Mouse (Mus musculus): Measurements from ENCODE around the gene Fam213b. TPM values are rescaled to one million over a fixed set of nuclear protein-coding genes. Genes with fewer than 3 reads are reported as not detected.

Gene Fam213b
- polyA plus RNA-seq, 1 experiment from 2014 or later = 39.8 TPM

DNA sequence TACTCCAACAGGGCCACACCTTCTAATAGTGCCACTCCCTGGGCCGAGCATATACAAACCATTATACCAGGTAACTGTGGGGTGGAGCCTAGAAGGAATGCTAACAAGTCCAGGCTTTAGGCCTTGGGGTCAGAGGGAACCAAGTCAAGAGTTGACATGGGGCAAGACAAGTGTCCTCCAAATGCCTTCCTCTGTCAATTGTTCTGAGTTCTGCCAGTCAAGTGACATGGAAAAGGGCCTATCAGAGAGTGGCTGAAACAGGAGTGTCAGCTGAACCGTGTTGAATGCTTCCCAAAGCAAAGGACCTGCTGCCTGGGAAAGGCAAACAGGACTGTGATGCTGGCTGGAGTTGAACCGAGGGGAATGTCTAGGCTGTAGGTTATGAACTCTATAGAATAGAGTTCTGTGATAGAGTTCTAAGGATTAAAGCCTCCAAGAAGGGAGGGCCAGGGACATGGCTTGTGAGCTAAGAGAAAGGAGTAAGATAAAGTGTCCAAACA lies 35.4 kb downstream of the Fam213b start:
- H3K9me3 ChIP-seq (ENCODE audit: control insufficient read depth, low read length) = no peaks in the 10 kb centered on the region
- no peak overlapping the region for H3K27ac ChIP-seq (ENCODE audit: low read depth)
- H3K27me3 ChIP-seq (replicated peaks; ENCODE audit: control insufficient read depth, insufficient read depth, low read length) = no peaks in the 10 kb centered on the region
- ATAC-seq (replicated peaks; ENCODE audit: low FRiP score, low TSS enrichment, low read depth) (no peak), DNase-seq (ENCODE audit: low spot score) (no peak)
- no peak overlapping the region for H3K4me3 ChIP-seq (ENCODE audit: low read depth, low read length)
- H3K4me2 ChIP-seq (ENCODE audit: low read length) = no peak overlapping the region
- H3K36me3 ChIP-seq (ENCODE audit: control insufficient read depth, insufficient read depth, low read length) = no peaks in the 10 kb centered on the region
- WGBS = 77% methylated on average over 3 of the region's 3 CpGs
- H3K9ac ChIP-seq (ENCODE audit: low read length) = no peak overlapping the region
- 0 out of 2 replicates have a peak, but pooled peaks cover 4% of the 10 kb centered on the region for H3K4me1 ChIP-seq (replicated peaks; ENCODE audit: control insufficient read depth, insufficient read depth, low read length)

DNA sequence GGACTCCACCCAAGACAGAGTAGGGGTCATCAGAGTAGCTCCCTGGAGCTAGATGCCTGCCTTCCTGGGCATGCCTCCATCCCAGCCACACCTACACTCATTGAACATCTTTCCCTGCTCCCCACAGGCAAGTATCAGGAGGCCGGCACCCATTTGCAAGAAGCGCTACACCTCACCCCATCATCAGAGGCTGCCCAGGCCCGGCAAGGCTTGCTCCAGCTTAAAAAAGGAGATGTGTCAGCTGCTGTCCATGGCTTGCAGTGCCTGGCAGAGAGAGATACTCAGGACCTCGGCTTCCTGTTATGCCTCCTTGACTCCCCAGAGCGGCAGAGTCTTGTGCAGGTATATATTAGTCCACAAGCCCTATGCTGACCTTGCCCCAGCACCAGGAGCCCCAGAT lies 37.0 kb downstream of the Fam213b start:
- WGBS = 79% methylated on average over 5 of the region's 5 CpGs

DNA sequence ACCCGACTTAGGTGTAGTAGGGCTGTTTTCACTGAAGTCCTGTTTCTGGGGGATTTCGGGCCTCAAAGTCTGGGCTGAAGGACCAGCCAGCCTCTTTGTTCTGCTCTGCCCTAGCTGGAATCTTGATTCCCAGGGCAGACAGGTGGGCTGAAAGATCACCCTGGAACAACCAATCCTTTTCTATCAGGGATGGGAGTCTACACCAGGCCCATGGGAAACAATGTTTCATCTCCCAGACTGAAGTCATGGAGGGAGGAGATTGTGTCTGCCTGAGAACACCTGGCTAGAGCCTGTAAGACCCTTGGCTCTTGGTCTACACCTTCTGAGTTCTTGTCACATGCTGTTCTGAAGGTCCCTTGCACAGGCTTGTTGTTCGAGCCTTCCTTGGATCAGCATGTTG lies 40.3 kb downstream of the Fam213b start:
- Histone ChIP-seq H3K4me1 (replicated peaks; ENCODE audit: control insufficient read depth, insufficient read depth, low read length) (0 out of 2 replicates have a peak, but pooled peaks cover 3% of the 10 kb centered on the region), H3K9me3 (ENCODE audit: control insufficient read depth, low read length) (no peaks in the 10 kb centered on the region), H3K9ac (ENCODE audit: low read length) (no peak overlapping the region), H3K4me2 (ENCODE audit: low read length) (no peak overlapping the region), H3K4me3 (ENCODE audit: low read depth, low read length) (no peak overlapping the region), H3K27me3 (replicated peaks; ENCODE audit: control insufficient read depth, insufficient read depth, low read length) (peaks cover 24% of the 10 kb centered on the region), H3K36me3 (ENCODE audit: control insufficient read depth, insufficient read depth, low read length) (no peaks in the 10 kb centered on the region), H3K27ac (ENCODE audit: low read depth) (no peak overlapping the region)
- DNase-seq (ENCODE audit: low spot score) (no peak), ATAC-seq (replicated peaks; ENCODE audit: low FRiP score, low TSS enrichment, low read depth) (no peak)
- 59% methylated on average over 3 of the region's 3 CpGs for WGBS

More for the DNA sequence above, 37.0 kb downstream of the Fam213b start:
- H3K9ac ChIP-seq (ENCODE audit: low read length) = no peak overlapping the region
- H3K4me2 ChIP-seq (ENCODE audit: low read length) = no peak overlapping the region
- no peak overlapping the region for H3K27ac ChIP-seq (ENCODE audit: low read depth)
- no peaks in the 10 kb centered on the region for H3K27me3 ChIP-seq (replicated peaks; ENCODE audit: control insufficient read depth, insufficient read depth, low read length)
- H3K36me3 ChIP-seq (ENCODE audit: control insufficient read depth, insufficient read depth, low read length) = no peaks in the 10 kb centered on the region
- H3K4me1 ChIP-seq (replicated peaks; ENCODE audit: control insufficient read depth, insufficient read depth, low read length) = 0 out of 2 replicates have a peak, but pooled peaks cover 4% of the 10 kb centered on the region
- no peak for DNase-seq (ENCODE audit: low spot score)
- ATAC-seq (replicated peaks; ENCODE audit: low FRiP score, low TSS enrichment, low read depth) = no peak
- H3K9me3 ChIP-seq (ENCODE audit: control insufficient read depth, low read length) = no peaks in the 10 kb centered on the region
- no peak overlapping the region for H3K4me3 ChIP-seq (ENCODE audit: low read depth, low read length)

DNA sequence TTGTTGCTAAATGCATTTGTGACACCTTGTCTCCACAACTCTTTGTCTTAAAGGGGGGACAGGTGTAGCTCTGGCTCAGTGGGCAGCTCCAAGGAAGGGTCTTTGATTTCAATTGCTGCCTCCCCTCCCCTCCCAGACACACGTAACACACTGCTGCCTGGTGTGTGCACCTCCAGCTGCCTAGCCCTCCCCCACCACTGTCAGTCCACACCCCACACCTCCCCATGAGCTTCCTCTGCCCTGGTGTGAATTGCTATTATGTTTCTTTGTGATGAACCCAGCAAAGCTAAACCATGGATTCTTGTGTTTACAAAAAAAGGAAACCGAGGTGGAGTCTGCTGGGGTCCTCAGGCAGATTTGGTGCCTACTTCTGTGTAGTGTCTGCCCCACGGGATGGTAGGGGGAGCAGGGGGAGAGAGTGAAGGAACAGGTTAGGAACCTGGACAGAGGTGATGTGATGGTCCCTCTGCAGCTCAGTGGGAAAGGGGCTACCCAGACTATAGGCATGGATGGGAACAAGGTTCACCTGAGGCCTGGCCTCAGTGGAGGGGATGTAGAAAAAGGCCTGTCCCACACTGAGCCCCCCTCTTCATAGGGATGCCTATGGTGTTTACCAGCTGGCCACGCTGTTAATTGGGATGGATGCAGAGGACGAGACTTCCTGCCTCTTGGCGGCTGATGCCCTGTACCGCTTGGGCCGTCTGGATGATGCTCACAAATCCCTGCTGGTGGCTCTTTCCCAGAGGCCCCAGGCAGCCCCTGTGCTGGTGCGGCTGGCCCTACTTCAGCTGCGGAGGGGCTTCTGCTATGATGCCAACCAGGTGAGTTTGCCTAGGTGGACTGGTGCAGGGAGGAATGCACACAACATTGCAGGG lies 41.3 kb downstream of the Fam213b start:
- peaks cover 28% of the 10 kb centered on the region for H3K27me3 ChIP-seq (replicated peaks; ENCODE audit: control insufficient read depth, insufficient read depth, low read length)
- 67% methylated on average over 10 of the region's 10 CpGs for WGBS
- H3K4me1 ChIP-seq (replicated peaks; ENCODE audit: control insufficient read depth, insufficient read depth, low read length) = 0 out of 2 replicates have a peak, but pooled peaks cover 3% of the 10 kb centered on the region
- no peak for ATAC-seq (replicated peaks; ENCODE audit: low FRiP score, low TSS enrichment, low read depth)
- H3K9ac ChIP-seq (ENCODE audit: low read length) = no peak overlapping the region
- no peak for DNase-seq (ENCODE audit: low spot score)
- H3K36me3 ChIP-seq (ENCODE audit: control insufficient read depth, insufficient read depth, low read length) = no peaks in the 10 kb centered on the region
- H3K4me3 ChIP-seq (ENCODE audit: low read depth, low read length) = no peak overlapping the region
- no peak overlapping the region for H3K27ac ChIP-seq (ENCODE audit: low read depth)
- H3K4me2 ChIP-seq (ENCODE audit: low read length) = no peak overlapping the region
- H3K9me3 ChIP-seq (ENCODE audit: control insufficient read depth, low read length) = no peaks in the 10 kb centered on the region

DNA sequence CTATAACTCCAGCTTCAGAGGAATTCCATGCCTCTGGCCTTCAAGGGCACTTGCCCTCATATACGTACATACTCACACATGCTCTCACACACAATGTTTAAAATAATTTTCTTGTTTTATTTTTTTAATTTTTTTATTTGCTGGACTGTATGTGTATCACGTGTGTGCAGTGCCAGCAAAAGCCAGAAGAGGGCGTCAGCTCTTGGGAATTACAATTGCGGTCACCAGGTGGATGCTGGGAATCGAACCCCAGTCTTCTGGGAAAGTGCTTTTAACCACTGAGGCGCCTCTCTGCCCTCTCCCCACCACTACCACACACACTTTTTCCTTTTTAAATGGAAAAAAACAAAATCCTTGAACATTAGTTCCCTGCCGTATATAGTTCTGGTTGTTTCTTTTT lies 42.1 kb downstream of the Fam213b start:
- no peak for ATAC-seq (replicated peaks; ENCODE audit: low FRiP score, low TSS enrichment, low read depth)
- Histone ChIP-seq H3K27me3 (replicated peaks; ENCODE audit: control insufficient read depth, insufficient read depth, low read length) (peaks cover 28% of the 10 kb centered on the region), H3K9ac (ENCODE audit: low read length) (no peak overlapping the region), H3K4me2 (ENCODE audit: low read length) (peak overlapping the region; percentile 72), H3K27ac (ENCODE audit: low read depth) (no peak overlapping the region), H3K36me3 (ENCODE audit: control insufficient read depth, insufficient read depth, low read length) (no peaks in the 10 kb centered on the region), H3K4me1 (replicated peaks; ENCODE audit: control insufficient read depth, insufficient read depth, low read length) (0 out of 2 replicates have a peak, but pooled peaks cover 3% of the 10 kb centered on the region), H3K9me3 (ENCODE audit: control insufficient read depth, low read length) (no peaks in the 10 kb centered on the region), H3K4me3 (ENCODE audit: low read depth, low read length) (no peak overlapping the region; the same call in 1 of the 2 replicates)
- no peak for DNase-seq (ENCODE audit: low spot score)
- 88% methylated on average over 7 of the region's 7 CpGs for WGBS

DNA sequence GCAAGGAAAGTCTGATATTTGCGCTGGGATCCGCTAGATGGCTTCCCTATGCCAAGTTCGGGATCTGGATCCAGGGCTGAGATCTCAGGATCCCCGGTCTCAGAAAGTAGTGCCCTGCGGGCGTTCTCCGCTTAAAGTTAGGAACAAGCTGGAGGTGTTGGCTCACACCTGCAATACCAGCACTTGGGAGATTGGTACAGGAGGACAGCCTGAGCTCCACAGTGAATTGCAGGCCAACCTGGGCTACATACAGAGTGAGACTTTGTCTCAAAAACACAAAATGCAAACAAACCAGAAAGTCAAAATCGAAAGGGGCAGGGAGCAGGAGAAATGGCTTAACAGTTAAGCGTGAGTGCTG lies 42.5 kb downstream of the Fam213b start:
- H3K4me2 ChIP-seq (ENCODE audit: low read length) = peak overlapping the region; percentile 72
- peak overlapping the region; percentile 35 for H3K9ac ChIP-seq (ENCODE audit: low read length)
- H3K27ac ChIP-seq (ENCODE audit: low read depth) = no peak overlapping the region
- H3K4me3 ChIP-seq (ENCODE audit: low read depth, low read length) = peak overlapping the region; percentile 43
- 0 out of 2 replicates have a peak, but pooled peaks cover 3% of the 10 kb centered on the region for H3K4me1 ChIP-seq (replicated peaks; ENCODE audit: control insufficient read depth, insufficient read depth, low read length)
- H3K9me3 ChIP-seq (ENCODE audit: control insufficient read depth, low read length) = no peaks in the 10 kb centered on the region
- DNase-seq (ENCODE audit: low spot score) = no peak
- 16% methylated on average over 9 of the region's 9 CpGs for WGBS
- no peaks in the 10 kb centered on the region for H3K36me3 ChIP-seq (ENCODE audit: control insufficient read depth, insufficient read depth, low read length)
- ATAC-seq (replicated peaks; ENCODE audit: low FRiP score, low TSS enrichment, low read depth) = no peak
- H3K27me3 ChIP-seq (replicated peaks; ENCODE audit: control insufficient read depth, insufficient read depth, low read length) = peaks cover 28% of the 10 kb centered on the region

DNA sequence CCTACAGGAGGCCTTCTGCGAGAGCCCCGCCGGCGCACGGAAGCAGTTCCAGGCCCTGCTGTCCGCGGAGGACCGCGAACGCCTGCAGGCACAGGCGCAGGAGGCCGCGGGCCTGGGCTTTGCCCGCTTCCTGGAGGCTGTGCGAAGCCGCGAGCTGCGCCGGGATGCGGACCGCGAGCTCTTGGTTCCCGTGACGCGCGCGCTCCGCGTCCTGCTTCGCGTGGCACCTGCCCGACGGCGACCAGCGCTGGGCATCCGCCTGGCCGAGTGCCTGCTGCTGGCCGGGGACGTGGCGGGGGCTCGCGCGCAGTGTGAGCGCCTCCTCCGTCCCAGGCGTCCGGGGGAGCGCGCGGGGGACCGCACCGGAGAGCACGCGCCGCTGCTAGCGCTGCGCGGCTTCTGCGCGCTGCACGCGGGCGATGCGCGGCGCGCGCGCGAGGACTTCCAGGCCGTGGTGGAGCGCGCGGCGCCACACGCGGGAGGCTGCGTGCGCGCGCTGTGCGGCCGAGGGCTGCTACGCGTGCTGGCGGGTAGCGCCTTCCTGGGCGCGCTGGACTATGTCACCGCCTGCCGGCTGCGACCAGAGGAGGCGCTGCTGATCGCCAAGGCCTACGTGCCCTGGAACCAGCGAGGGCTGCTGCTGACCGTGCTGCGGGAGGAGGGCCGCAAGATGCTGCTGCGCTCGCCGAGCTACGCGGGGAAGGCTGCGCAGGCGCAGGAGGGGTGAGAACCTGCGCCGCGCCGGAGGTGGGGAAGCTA lies 43.0 kb downstream of the Fam213b start:
- no peak overlapping the region for H3K27ac ChIP-seq (ENCODE audit: low read depth)
- peak; percentile 92 for ATAC-seq (replicated peaks; ENCODE audit: low FRiP score, low TSS enrichment, low read depth)
- peak overlapping the region; percentile 72 for H3K4me2 ChIP-seq (ENCODE audit: low read length)
- no peaks in the 10 kb centered on the region for H3K9me3 ChIP-seq (ENCODE audit: control insufficient read depth, low read length)
- peak overlapping the region; percentile 43 for H3K4me3 ChIP-seq (ENCODE audit: low read depth, low read length)
- peak overlapping the region; percentile 35 for H3K9ac ChIP-seq (ENCODE audit: low read length)
- peaks cover 28% of the 10 kb centered on the region for H3K27me3 ChIP-seq (replicated peaks; ENCODE audit: control insufficient read depth, insufficient read depth, low read length)
- 0 out of 2 replicates have a peak, but pooled peaks cover 3% of the 10 kb centered on the region for H3K4me1 ChIP-seq (replicated peaks; ENCODE audit: control insufficient read depth, insufficient read depth, low read length)
- no peaks in the 10 kb centered on the region for H3K36me3 ChIP-seq (ENCODE audit: control insufficient read depth, insufficient read depth, low read length)
- peak; percentile 88 for DNase-seq (ENCODE audit: low spot score)
- under 1% methylated on average over 110 of the region's 110 CpGs for WGBS

DNA sequence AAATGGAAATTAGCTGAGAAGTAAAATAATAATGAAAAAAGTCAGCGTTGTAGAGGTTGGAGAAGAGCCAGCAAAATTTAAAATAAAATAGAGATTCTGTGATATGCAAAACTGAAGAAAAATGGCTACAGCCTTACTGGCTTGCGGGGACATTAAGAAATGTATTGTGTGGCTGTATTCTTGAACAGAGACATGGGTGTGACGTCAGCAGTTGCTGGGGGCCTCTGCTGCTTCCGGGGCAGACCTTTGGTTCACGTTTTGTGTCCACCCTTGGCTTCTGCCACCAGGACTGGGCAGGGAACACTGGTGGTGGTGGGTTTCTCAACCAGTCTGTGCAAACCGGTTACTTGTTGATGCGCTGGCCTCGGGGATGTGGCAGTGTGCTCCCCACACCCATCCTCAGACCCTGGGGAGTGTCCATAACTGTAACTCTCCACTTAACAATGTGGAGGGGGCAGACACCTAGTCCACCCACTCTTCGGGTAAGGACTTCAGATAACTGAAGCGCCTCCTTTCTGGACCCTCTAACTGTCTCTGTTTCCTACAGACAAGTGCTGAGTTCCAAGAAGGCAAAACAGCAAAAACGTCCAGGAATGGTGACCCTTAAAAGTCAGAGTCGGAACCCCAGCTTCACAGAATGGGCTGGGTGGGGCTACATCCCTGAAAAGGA lies 44.1 kb downstream of the Fam213b start:
- Histone ChIP-seq H3K36me3 (ENCODE audit: control insufficient read depth, insufficient read depth, low read length) (no peaks in the 10 kb centered on the region), H3K9me3 (ENCODE audit: control insufficient read depth, low read length) (no peaks in the 10 kb centered on the region), H3K4me1 (replicated peaks; ENCODE audit: control insufficient read depth, insufficient read depth, low read length) (0 out of 2 replicates have a peak, but pooled peaks cover 3% of the 10 kb centered on the region), H3K9ac (ENCODE audit: low read length) (no peak overlapping the region), H3K4me3 (ENCODE audit: low read depth, low read length) (no peak overlapping the region), H3K4me2 (ENCODE audit: low read length) (no peak overlapping the region), H3K27ac (ENCODE audit: low read depth) (no peak overlapping the region), H3K27me3 (replicated peaks; ENCODE audit: control insufficient read depth, insufficient read depth, low read length) (peaks cover 28% of the 10 kb centered on the region)
- 54% methylated on average over 12 of the region's 12 CpGs for WGBS
- no peak for DNase-seq (ENCODE audit: low spot score)
- ATAC-seq (replicated peaks; ENCODE audit: low FRiP score, low TSS enrichment, low read depth) = no peak

Data from intestine, embryonic 14.5 days (tissue).